Mouse (Mus musculus): ENCODE data around the gene Rgma. TPM values are rescaled to one million over a fixed set of nuclear protein-coding genes. Genes with fewer than 3 reads are reported as not detected.

Rgma gene
- polyA plus RNA-seq, 1 experiment from 2014 or later = 3.3 TPM

DNA sequence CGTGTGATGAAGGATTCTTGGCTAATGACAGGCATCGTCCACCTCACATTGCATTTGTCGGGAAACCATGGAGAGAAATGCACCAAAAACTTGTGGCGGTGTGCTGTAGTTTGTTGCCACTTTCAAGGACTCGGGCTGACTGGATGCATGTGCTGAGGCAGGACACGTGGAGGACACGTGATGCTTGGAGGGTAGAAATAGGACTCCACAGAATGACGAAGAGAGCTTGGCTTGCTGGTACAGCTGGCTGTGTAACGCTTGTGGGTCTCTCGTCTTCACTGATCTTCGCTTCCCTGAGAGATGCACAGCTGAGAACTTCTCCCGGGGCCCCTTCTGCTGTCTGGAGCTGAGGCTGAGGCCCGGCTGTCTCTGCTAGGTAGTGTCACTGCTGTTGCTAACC is 47.9 kb downstream of the Rgma start:
- Histone ChIP-seq H3K4me1 (replicated peaks) (peaks cover 33% of the 10 kb centered on the region), H3K9ac (no peak overlapping the region), H3K27ac (no peak overlapping the region), H3K9me3 (replicated peaks) (no peaks in the 10 kb centered on the region), H3K36me3 (peaks cover 16% of the 10 kb centered on the region), H3K4me2 (no peak overlapping the region), H3K27me3 (no peaks in the 10 kb centered on the region), H3K4me3 (no peak overlapping the region)
- 67% methylated on average over 13 of the region's 13 CpGs for WGBS
- no peak for ATAC-seq (replicated peaks; ENCODE audit: insufficient number of reproducible peaks, insufficient read depth, low FRiP score, low read depth)

DNA sequence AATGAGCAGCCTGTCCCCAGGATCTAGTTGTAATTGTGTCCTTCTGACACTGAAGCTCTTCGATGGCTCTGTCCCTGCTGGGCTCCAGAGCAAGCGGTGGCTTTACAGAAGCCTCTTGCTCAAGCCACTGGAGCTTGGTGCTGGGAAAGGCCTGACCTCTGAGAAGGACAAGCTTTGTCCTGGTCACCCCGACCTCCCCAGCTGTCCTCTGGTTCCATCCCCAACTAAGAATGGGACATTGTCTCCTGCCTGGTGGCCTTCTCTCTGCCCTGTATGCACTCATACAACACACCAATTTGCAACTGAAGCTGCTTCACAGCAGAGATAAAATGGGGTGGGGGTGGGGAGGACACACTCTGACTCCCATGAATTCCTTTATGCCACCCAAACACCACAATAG is 48.9 kb downstream of the Rgma start:
- Histone ChIP-seq H3K27ac (peak overlapping the region; percentile 43), H3K4me2 (no peak overlapping the region), H3K9ac (no peak overlapping the region), H3K4me1 (replicated peaks) (peaks cover 33% of the 10 kb centered on the region), H3K36me3 (peaks cover 26% of the 10 kb centered on the region), H3K9me3 (replicated peaks) (no peaks in the 10 kb centered on the region), H3K27me3 (no peaks in the 10 kb centered on the region), H3K4me3 (no peak overlapping the region)
- ATAC-seq (replicated peaks; ENCODE audit: insufficient number of reproducible peaks, insufficient read depth, low FRiP score, low read depth) = no peak
- 53% methylated on average over 3 of the region's 3 CpGs for WGBS

DNA sequence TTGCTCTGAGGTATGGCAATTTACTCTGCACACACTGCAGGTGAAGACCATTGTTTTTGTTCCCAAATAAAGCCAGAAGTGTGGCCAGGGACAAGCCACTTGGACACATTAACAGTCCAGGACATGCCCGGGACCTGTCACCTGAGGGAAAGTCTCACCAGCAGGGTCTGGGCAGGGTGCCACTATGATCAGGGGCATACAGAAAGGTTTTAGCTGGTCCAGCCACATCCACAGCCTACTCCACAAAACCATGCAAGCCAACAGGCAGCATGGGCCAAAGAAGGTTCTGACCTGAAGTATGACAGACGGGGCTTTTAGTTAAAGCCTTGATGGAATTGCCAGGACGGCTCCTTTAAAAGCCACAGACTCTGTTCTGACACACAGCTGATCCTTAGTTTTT is 49.4 kb downstream of the Rgma start:
- H3K27me3 ChIP-seq = no peaks in the 10 kb centered on the region
- H3K27ac ChIP-seq = peak overlapping the region; percentile 43
- 60% methylated on average over 3 of the region's 3 CpGs for WGBS
- H3K4me1 ChIP-seq (replicated peaks) = peaks cover 31% of the 10 kb centered on the region
- no peaks in the 10 kb centered on the region for H3K9me3 ChIP-seq (replicated peaks)
- no peak for ATAC-seq (replicated peaks; ENCODE audit: insufficient number of reproducible peaks, insufficient read depth, low FRiP score, low read depth)
- peaks cover 31% of the 10 kb centered on the region for H3K36me3 ChIP-seq
- H3K4me2 ChIP-seq = no peak overlapping the region
- no peak overlapping the region for H3K4me3 ChIP-seq
- H3K9ac ChIP-seq = no peak overlapping the region

DNA sequence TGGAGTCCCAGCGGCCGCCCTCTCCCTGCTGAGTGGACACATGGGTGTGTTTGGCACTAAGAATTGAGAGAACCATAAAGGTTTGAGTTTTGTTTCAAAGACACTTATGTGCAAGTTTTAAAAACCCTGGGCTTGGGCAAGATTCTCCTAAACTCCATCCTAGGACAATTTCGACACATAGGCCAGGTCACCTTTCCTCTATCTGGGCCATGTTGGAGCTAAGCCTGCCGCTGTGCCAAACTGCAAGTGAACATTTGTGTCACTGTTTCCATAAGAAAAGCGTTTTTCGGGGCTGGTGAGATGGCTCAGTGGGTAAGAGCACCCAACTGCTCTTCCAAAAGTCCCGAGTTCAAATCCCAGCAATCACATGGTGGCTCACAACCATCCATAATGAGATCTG is 50.1 kb downstream of the Rgma start:
- Histone ChIP-seq H3K4me1 (replicated peaks) (peaks cover 31% of the 10 kb centered on the region), H3K9ac (no peak overlapping the region), H3K36me3 (peaks cover 38% of the 10 kb centered on the region), H3K27ac (peak overlapping the region; percentile 43; the same call in 1 of the 2 replicates), H3K9me3 (replicated peaks) (no peaks in the 10 kb centered on the region), H3K4me3 (no peak overlapping the region), H3K4me2 (no peak overlapping the region), H3K27me3 (no peaks in the 10 kb centered on the region)
- WGBS = 89% methylated on average over 7 of the region's 7 CpGs
- ATAC-seq (replicated peaks; ENCODE audit: insufficient number of reproducible peaks, insufficient read depth, low FRiP score, low read depth) = no peak

DNA sequence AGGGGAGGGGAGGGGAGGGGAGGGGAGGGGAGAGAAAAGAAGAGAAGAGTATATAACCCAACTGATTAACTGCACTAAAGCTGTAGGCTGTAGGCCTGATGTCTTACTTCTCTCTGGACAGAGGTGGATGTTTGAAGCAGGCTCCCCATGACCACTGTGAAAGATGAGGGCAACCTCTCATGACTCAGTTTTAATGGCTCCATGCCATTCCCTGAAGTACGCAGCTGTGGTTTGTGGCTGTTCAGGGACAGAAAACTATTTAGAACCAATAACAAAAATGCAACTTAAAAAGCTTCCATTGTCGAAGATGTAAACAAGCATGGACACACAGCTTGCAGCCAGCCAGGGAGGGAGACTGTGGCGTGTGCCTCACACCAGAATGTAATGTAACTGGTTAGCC is 50.9 kb downstream of the Rgma start:
- Histone ChIP-seq H3K27me3 (no peaks in the 10 kb centered on the region), H3K4me3 (no peak overlapping the region), H3K9ac (no peak overlapping the region), H3K27ac (no peak overlapping the region), H3K4me2 (no peak overlapping the region), H3K9me3 (replicated peaks) (no peaks in the 10 kb centered on the region), H3K36me3 (peaks cover 40% of the 10 kb centered on the region), H3K4me1 (replicated peaks) (peaks cover 27% of the 10 kb centered on the region)
- WGBS = 76% methylated on average over 3 of the region's 3 CpGs
- no peak for ATAC-seq (replicated peaks; ENCODE audit: insufficient number of reproducible peaks, insufficient read depth, low FRiP score, low read depth)

DNA sequence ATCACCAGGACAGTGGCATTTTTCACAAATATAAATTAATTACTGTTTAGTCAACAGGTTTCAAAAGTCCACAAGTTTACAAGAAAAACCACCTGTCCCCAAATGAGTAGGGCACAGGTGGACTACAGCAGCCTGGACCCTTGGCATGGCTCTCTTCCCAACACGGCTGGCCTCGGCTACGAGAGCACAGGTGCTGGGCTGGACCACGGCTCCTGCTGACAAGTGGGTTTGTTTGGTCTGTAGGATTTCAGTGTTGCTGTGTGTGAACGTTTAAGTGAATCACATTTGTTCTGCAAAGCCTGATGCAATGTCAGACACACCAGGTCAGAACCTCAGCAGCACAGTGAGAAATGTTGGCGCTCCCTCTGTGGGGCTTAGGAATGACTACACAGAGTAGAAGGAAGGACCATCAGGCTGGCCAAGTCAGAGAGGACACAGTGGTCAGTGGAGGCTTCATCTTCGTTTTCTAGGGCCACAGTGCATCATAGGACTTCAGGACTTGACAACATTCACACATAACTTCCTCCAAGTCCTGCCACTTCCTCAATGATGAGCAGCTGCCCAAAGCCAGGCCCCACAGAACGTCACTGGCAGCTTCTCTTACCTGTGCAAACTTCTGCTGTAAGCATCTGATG is 51.6 kb downstream of the Rgma start:
- Histone ChIP-seq H3K9me3 (replicated peaks) (no peaks in the 10 kb centered on the region), H3K27ac (no peak overlapping the region), H3K4me2 (no peak overlapping the region), H3K36me3 (peaks cover 43% of the 10 kb centered on the region), H3K9ac (no peak overlapping the region), H3K27me3 (no peaks in the 10 kb centered on the region), H3K4me1 (replicated peaks) (peaks cover 21% of the 10 kb centered on the region), H3K4me3 (no peak overlapping the region)
- WGBS = 86% methylated on average over 8 of the region's 8 CpGs
- ATAC-seq (replicated peaks; ENCODE audit: insufficient number of reproducible peaks, insufficient read depth, low FRiP score, low read depth) = no peak

DNA sequence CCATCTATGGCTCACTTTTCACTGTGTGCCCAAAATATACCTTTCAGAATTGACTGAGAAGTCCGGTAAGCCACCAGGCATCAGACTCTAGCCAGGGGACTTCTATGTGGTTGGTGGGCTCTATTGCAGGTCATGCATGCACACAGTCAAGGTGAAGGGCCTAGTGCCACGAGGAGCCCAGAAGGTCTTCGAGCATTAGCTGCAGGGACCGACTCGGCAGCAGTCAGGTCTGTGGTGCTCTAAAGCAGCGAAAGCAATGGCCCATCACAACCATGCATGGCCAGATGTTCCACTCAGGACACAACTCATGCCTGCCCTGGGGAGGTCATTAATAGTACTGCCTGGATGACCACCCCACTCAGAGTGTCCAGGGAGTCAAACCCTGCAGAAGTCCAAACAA is 52.5 kb downstream of the Rgma start:
- H3K27ac ChIP-seq = no peak overlapping the region
- no peak overlapping the region for H3K9ac ChIP-seq
- H3K4me3 ChIP-seq = no peak overlapping the region
- no peaks in the 10 kb centered on the region for H3K9me3 ChIP-seq (replicated peaks)
- no peaks in the 10 kb centered on the region for H3K27me3 ChIP-seq
- H3K4me1 ChIP-seq (replicated peaks) = peaks cover 14% of the 10 kb centered on the region
- no peak overlapping the region for H3K4me2 ChIP-seq
- ATAC-seq (replicated peaks; ENCODE audit: insufficient number of reproducible peaks, insufficient read depth, low FRiP score, low read depth) = no peak
- WGBS = 90% methylated on average over 6 of the region's 6 CpGs
- H3K36me3 ChIP-seq = peaks cover 46% of the 10 kb centered on the region

DNA sequence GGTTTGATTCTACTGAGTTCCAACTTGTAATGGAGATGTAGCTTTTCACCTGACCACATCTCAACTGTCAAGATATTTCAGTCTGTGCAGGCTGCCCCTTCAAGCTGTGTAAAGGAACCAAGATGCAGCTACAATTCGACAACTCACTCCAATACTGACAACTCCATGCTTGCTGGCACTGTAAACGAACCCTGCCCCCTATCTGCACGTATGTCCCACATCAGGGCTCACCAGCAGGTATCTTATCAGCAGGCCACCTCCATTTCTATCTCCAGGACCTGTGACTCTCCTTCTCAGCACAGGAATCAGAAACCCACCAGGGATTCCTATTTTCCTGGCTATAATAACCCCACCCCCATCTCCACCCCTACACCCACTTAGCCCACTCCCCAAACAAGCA is 53.2 kb downstream of the Rgma start:
- Histone ChIP-seq H3K9ac (no peak overlapping the region), H3K9me3 (replicated peaks) (no peaks in the 10 kb centered on the region), H3K36me3 (peaks cover 48% of the 10 kb centered on the region), H3K4me2 (no peak overlapping the region), H3K27me3 (no peaks in the 10 kb centered on the region), H3K4me1 (replicated peaks) (peaks cover 13% of the 10 kb centered on the region), H3K27ac (no peak overlapping the region), H3K4me3 (no peak overlapping the region)
- no peak for ATAC-seq (replicated peaks; ENCODE audit: insufficient number of reproducible peaks, insufficient read depth, low FRiP score, low read depth)
- 63% methylated on average over 3 of the region's 3 CpGs for WGBS

DNA sequence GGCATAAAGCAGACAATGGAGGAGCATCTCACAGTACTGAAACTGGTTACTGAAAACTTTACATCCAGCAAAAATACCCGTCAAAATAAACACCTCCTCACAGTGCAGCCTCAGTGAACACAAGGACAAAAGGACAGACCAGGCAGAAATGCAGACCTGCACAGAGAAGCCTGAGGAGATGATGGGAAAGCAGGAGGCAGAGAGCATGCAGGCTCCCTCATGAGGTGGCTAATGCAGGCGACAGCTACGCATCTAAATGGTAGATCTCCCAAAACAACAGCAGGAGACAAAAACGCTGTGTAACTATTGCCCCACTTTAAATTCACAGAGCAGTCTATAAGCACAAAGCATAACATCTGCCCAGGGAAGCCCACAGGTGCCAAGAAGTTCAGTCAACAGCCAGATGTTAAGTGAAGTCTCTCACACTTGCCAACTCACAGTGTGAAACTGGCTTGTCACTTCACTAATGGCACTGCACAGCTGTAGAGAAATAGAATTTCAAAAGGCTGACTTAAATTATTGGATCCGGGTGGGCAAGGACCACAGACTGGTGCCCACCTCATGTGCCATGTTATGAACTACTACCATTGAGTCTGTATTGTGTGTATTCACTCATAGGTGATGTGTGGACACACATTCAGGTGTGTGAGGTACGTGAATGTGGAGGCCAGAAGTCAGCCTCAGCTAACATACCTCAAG is 58.5 kb downstream of the Rgma start:
- Histone ChIP-seq H3K4me2 (no peak overlapping the region), H3K9ac (no peak overlapping the region), H3K4me3 (no peak overlapping the region), H3K27ac (0 out of 2 replicates have a peak overlapping the region, but pooled peaks have one; percentile 3), H3K36me3 (peaks cover 68% of the 10 kb centered on the region), H3K9me3 (replicated peaks) (no peaks in the 10 kb centered on the region), H3K4me1 (replicated peaks) (peaks cover 16% of the 10 kb centered on the region), H3K27me3 (no peaks in the 10 kb centered on the region)
- 82% methylated on average over 6 of the region's 6 CpGs for WGBS
- ATAC-seq (replicated peaks; ENCODE audit: insufficient number of reproducible peaks, insufficient read depth, low FRiP score, low read depth) = no peak

DNA sequence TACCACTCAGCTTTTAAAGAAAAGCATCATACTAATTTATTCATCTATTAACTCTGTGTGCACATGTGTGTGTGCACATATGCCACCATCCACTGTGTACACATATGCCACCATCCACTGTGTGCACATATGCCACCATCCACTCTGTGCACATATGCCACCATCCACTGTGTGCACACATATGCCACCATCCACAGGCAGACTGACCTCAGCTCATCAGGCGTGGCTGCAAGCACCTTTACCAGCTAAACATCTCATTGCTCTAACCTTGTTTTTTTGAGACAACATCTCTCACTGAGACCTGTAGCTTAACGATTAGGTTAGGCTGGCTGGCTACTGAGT is 59.0 kb downstream of the Rgma start:
- no peak overlapping the region for H3K9ac ChIP-seq
- H3K4me1 ChIP-seq (replicated peaks) = peaks cover 16% of the 10 kb centered on the region
- no peak for ATAC-seq (replicated peaks; ENCODE audit: insufficient number of reproducible peaks, insufficient read depth, low FRiP score, low read depth)
- H3K9me3 ChIP-seq (replicated peaks) = no peaks in the 10 kb centered on the region
- peaks cover 68% of the 10 kb centered on the region for H3K36me3 ChIP-seq
- H3K4me3 ChIP-seq = no peak overlapping the region
- no peak overlapping the region for H3K27ac ChIP-seq
- H3K27me3 ChIP-seq = no peaks in the 10 kb centered on the region
- H3K4me2 ChIP-seq = no peak overlapping the region
- WGBS = 90% methylated on average over 2 of the region's 2 CpGs

DNA sequence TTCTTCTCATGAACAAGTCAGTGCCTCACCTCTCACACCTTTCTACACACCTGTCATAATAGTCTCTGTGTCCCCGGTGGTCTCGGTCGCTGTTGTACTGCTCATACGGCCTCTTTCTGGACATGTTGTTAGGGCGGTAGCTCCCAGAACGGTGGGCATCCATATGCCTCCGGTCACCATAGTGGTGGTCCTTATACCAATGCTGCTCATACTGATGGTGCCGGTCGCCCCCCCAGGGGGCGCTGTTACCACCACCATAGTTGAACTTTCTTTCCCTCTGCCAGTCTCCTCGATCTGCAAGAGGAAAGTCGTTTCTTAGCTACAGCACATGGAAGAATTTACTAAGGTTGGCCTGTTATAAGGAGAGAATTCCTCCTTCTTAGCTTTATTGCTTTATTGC is 60.4 kb downstream of the Rgma start:
- H3K9me3 ChIP-seq (replicated peaks) = no peaks in the 10 kb centered on the region
- 77% methylated on average over 12 of the region's 12 CpGs for WGBS
- H3K4me3 ChIP-seq = no peak overlapping the region
- H3K4me2 ChIP-seq = no peak overlapping the region
- no peak for ATAC-seq (replicated peaks; ENCODE audit: insufficient number of reproducible peaks, insufficient read depth, low FRiP score, low read depth)
- H3K9ac ChIP-seq = no peak overlapping the region
- H3K36me3 ChIP-seq = peaks cover 69% of the 10 kb centered on the region
- H3K27ac ChIP-seq = no peak overlapping the region
- H3K4me1 ChIP-seq (replicated peaks) = peaks cover 16% of the 10 kb centered on the region
- no peaks in the 10 kb centered on the region for H3K27me3 ChIP-seq

DNA sequence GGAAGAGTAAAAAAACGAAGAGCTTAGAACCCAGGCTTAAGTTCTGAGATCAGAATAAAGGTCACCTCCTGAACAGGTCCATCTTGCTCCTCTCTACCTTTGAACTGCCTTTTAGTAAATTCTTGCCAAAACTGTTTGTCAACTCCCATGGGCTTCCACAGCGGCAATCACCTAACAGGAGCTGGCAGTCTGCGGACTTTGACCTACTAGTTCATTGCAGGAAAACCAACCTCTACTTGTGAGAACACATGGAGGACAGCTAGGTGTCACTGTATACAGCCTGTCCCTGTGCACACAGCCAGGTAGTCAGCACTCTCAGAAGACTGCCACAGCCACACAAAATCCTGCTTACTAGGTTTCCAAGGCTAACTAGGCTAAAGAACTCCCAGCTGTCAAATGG is 66.5 kb downstream of the Rgma start:
- Histone ChIP-seq H3K27me3 (no peaks in the 10 kb centered on the region), H3K9ac (no peak overlapping the region), H3K9me3 (replicated peaks) (no peaks in the 10 kb centered on the region), H3K27ac (no peak overlapping the region), H3K4me2 (no peak overlapping the region), H3K4me1 (replicated peaks) (peaks cover 5% of the 10 kb centered on the region), H3K4me3 (no peak overlapping the region), H3K36me3 (peaks cover 89% of the 10 kb centered on the region)
- no peak for ATAC-seq (replicated peaks; ENCODE audit: insufficient number of reproducible peaks, insufficient read depth, low FRiP score, low read depth)
- 93% methylated on average over 3 of the region's 3 CpGs for WGBS

All from heart, embryonic 15.5 days (tissue).